Mouse (Mus musculus) right cerebral cortex, postnatal 4 days (tissue): ENCODE results near the gene Col4a3bp.

ENCODE experiments used
- DNase-seq: peaks from one replicate; pipeline ENCODE4 v3.0.0-alpha.2; 2022

Col4a3bp gene

DNA sequence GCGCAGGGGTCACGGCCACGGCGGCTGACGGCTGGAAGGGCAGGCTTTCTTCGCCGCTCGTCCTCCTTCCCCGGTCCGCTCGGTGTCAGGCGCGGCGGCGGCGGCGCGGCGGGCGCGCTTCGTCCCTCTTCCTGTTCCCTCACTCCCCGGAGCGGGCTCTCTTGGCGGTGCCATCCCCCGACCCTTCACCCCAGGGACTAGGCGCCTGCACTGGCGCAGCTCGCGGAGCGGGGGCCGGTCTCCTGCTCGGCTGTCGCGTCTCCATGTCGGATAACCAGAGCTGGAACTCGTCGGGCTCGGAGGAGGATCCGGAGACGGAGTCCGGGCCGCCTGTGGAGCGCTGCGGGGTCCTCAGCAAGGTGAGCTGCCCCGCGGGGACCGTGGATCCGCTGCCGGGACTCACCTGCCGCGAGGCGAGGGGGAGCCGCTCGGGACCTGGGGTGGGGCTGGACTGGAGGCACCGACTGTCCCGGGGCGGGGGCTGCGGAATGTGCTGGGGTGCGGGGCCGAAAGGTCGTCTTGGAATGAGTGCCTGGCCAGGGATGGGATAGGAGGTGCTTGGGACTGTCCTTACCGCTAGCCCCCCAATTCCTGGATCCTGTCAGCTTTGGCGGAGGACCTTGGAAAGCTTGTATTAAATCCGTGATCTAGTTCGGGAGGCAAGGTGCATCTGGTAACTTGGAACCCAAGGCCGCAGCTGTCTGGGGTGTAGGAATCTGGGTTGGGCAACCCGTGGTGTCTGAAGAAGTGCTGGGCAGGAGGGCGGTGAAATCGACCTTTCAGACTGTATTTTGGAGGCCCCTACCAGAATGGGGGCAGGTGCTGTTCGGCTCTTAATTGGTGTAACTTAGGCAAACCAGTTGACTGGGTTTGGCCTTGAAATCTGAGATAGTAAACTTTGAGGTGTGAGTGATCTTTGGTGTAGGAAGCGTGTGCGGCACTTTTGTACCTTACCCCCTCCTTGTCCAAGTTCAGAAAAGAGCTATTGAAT is 778 bp downstream of the Col4a3bp start:
- peak; percentile 62 for DNase-seq

DNA sequence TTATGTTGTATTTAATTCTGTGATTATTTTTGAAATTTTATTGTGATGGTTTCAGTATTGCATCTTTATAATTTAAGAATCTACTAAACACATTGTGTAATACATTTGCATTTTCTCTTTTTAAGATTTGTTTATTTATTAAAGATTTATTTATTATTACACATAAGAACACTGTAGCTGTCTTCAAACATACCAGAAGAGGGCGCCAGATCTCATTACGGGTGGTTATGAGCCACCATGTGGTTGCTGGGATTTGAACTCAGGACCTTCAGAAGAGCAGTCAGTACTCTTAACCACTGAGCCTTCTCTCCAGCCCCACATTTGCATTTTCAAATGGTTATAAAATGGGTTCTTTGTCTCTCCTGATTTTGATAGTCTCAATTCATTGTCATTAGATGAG is 2.1 kb downstream of the Col4a3bp start:
- no peak for DNase-seq

DNA sequence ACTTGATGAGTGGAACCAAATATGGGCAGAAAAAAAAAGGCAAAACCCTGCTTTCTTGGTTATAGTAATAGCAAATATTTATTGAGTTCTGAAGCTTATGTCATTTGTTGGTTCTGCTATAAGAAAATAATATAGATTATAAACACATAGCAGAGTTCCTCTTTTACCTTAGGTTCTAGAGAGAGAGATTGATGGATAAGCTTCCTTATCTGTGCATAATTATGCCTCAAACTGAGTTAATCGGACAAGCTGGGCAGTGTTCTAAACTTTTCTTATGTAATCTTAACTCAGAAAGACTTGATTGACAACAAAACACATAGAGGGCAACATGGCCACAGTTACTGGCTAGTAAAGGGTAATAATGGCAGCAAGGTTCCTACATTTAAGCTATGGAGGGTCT is 4.8 kb downstream of the Col4a3bp start:
- DNase-seq: no peak

DNA sequence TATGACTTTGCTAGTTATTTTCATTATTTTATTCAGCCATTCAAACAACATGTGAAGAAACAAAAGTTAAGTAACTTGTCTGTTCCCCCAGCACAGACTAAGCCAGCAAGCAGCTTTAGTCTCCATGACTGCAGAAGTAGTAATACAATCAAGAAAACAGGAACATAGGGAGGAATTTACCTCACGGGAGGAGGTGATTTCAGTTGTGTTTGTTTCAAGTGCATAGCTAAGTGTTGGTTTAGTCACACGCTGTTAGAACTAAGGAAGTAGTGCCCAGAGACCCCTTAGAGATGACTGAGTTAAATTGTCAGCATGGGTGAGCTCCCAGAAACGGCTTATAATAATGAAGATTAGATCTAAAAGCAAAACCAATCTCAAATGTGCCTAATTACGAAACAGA is 5.5 kb downstream of the Col4a3bp start:
- DNase-seq: no peak

DNA sequence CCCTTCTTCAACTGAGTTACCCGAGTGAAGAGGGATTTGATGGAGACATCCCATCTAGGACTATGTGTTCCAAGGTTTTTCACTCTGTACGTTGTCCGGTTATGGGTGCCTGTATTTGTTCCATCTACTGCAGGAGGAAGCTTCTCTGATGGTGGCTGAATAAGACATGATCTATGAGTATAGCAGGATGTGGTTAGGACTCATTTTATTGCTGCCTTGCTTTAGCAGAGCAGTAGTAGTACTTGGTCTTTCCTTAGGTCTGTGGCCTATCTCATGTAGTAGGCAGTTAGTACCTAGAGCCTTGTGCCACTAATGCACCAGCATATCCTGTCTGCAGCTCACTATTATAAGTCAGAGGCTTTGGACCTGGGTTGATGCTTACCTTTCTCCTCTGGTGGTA is 12.7 kb downstream of the Col4a3bp start:
- DNase-seq: no peak

DNA sequence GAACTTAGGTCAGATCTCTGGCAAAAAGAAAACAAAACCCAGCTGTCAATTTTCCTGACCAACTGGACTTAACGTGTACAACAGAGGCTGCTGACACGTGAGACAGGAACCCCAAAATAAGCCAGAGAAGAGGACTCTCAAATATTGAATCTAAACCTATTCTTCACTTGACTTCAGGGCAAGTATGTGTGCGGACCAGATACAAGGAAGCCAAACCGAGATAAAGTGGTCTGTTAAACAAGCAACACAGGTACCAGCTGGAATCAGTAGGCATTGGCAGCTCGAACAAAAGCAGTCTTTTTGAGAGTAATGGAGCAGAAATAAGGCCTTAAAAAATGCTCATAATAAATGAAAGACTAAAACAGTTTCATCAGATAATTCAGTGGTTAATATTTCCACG is 25.6 kb downstream of the Col4a3bp start:
- no peak for DNase-seq

DNA sequence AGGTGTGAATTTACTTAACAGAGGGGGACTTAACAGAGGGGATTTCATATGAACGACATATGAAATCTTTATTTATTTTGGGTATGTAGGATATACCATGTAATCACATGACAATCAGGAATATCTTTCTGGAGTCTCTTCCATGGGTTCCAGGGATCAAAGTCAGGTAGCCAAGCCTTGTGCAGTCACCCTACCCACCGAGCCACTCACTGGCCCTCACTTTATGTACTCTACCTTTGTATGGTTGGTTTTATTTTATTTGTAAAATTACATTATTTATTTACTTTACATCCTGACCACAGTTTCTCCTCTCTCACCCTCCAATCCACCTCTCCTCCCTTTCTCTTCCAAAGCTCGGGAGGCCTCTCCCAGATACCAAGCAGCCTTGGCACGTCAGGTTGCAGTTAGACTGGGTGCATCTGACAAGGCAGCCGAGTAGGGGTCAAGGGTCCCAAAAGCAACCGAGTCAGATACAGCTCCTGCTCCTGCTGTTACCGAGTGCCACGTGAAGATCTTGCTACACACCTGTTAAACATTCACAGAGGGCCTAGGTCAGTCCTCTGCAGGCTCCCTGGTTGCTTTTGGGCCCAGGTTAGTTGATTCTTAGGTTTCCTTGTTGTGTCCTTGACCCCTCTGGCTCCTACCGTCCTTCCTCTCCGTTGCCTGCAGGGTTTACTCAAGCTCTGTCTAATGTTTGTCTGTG is 28.0 kb downstream of the Col4a3bp start:
- DNase-seq: no peak

DNA sequence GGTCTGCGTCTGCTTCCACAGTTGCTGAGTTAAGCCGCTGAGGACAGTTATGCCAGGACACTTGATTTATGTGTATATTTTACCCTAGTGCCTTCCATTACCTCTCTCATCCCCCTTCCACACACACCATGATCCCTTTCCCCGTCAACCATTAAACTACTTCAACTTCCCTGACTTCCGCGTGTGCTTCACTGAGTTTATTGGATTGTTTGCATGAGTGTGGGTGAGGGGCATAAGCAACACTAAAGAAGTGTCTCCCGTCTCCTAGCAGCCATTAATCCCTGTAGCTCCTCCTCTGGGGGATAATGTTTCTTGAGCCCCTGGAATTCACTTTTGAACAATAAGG is 28.6 kb downstream of the Col4a3bp start:
- no peak for DNase-seq

DNA sequence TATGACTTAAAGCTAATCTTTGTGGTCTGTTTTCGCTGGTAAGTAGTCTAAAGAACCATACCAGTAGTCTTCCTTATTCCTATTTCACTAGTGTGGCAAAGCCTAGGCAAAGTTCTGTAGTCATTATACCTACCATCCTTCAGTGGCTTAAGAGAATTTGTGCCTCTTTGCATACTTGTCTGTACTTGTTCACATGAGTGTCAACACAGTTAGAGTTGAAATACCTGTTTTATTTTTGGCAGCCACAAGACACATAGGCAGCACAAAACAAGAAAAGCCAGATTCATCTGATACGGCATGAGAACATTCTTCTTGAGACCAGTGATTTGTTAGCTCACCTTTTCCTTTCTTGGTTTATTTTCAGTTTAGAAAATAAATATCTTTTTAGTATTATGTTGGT is 31.8 kb downstream of the Col4a3bp start:
- DNase-seq: no peak

DNA sequence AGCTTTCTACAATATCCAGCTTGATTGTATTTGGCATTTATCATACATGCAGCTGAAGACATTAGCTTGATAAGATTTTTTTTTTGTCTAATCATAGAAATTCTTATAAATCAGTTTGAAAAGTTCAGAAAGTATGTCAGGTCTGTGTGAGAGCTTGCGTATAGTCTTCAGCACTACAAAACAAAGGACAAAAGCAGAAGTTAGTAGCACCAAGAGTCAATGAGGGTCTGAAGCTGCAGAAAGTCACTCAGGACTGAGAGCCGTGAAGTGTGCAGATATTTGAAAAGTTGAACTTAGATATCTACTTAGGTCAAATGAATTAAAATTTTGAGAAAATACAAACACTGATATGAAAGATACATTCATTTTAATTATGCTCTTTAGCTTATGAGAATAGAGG is 36.7 kb downstream of the Col4a3bp start:
- DNase-seq: no peak

DNA sequence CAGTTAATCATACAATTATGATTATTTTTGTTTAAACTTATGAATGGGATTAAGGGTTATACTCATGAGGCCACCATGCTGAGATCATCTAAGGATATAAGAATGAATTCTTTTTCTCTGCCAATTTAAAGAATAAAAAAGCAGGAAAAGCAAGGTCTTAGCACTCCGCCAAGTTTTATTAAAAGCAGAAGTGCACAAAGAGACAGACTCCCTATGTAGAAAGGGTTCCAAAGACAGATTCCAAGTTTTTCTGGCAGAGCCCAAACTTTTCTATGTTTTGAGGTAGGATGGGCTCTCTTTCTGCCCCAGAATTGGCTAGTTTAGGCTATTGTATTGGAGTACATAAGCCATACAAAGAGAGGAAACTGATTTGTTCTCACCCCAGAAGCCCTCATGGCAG is 37.6 kb downstream of the Col4a3bp start:
- no peak for DNase-seq

DNA sequence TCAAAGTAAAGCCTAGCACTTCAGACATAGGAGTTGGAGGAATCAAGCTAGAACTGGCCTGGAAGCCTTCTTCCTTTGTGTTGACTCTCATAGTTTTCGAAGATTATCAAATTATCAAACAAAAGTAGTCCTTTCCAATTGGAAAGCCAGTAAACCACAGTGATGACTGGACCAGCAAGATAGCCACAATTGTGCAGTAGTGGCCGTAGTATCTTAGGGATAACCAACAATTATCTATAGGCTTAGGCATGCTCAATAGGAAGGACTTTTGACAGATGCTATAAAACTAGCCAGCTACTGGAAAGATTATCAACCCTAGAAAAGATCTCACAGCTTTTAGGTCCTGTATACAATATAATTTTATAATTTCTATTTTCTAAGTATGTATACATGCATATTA is 41.8 kb downstream of the Col4a3bp start:
- no peak for DNase-seq

DNA sequence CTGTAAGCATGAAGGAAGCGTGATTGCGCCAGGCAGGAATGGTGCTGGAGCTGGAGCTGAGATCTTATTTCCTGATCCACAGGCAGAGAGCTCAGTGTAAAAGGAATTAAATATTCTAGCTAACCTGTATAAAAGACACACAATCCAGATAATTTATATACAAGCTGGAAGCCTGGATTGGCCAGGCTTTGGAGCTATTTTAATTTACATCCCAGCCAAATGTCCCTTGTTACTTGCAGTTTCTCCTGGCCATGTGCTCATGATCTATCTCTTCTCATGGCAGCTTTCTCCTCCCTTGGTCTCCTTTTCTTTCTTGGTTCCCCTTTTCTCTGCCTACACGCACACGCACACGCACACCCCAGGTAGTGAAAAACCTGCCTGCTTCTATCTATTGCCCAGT is 44.1 kb downstream of the Col4a3bp start:
- DNase-seq: no peak

DNA sequence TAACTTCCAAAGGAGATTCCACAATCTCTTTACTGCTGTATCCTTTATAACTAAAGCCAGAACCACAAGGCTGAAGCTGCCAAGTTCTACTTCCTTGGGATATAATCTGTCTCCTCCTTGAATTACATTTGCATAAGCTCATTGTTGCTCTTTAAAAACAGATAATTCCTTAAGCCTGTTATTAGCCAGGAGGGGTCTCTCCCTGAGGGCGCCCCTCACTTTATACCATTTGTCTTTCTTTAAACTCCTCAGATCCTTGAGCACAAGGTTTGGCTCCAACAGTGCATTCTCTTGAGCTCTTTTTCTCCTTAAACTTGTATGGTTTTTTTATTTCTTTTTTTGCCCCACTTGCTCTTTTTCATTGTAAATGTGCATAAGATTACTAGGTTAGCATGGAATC is 46.2 kb downstream of the Col4a3bp start:
- no peak for DNase-seq

DNA sequence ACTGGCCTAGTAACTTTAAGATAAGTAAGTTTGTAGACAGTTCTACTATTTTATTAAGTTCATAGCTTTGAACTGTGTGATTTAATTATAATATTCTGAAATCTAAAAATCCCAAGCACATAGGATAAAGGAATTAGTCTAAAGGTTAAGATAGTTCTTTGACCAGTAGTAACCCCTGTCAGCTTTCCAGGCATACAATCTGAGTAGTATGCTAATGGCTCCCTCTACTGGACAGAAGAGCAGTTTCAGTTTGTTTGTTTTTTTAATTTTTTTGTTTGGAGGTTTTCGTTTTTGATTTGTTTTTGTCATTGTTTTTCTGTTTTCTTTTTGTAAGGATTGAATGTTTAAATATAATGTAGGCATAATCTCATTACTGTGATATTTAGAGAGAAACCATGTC is 51.2 kb downstream of the Col4a3bp start:
- DNase-seq: no peak

DNA sequence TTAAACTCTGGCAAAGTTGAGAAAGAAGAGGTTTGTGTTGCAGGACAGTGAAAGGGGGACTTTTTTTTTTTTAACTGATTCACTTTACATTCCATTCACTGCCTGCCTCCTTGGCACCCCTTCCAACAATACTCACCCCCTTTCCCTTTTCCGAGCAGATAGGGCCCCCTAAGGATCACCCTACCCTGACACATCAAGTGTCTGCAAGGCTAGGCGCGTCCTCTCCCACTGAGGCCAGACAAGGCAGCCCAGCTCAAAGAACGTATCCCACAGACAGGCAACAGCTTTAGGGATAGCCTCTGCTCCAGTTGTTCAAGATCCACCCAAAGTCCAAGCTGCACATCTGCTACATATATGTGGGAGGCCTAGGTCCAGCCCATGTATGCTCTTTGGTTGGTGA is 51.7 kb downstream of the Col4a3bp start:
- DNase-seq: no peak

DNA sequence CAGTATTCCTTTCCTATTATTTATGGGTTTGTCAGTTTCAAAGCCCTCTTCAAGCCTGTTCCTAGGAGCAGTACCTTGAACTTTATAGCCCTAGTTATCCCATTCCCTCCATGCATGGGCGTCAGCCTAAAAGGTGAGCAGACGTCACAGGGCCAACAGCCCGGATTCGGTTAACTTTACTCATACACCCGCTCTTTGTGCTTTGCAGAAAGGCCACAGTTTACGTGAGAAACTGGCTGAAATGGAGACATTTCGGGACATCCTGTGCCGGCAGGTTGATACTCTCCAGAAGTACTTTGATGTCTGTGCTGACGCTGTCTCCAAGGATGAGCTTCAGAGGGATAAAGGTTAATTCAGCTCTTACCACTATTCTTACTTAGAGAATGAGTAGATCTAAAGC is 56.8 kb downstream of the Col4a3bp start:
- DNase-seq: no peak

DNA sequence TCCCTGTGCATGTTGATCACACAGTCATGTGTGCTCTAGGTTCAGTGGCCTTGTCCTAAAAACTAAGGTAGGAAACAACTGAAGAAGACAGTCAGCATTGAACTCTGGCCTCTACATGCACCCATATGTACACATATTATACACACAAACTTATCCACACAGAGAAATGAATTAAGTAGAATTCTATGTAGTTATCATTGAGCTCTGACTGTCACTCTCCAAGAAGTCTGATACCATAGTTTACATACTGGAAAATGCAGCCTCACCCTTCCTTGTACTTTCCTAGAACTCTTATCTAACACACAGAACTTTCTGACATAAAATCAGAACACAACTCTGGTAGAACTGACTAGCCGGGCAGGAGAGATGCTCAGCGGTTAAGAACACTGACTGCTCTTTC is 61.8 kb downstream of the Col4a3bp start:
- no peak for DNase-seq

DNA sequence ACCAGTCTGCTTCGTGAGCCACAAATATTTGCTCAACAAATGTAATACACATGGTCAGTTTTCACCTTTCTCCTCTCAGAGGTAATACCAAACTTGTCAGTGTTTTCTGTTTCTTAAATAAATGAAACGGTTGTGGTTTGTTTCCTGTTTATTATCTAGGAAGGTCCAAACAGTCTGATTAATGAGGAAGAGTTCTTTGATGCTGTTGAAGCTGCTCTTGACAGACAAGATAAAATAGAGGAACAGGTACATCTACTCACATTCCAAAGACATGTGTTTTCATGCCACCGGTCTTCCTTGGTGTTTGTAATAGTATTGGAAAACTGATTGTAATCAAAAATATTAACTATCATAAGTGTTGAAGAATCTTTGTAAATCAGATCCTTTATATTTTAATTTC is 72.2 kb downstream of the Col4a3bp start:
- no peak for DNase-seq

DNA sequence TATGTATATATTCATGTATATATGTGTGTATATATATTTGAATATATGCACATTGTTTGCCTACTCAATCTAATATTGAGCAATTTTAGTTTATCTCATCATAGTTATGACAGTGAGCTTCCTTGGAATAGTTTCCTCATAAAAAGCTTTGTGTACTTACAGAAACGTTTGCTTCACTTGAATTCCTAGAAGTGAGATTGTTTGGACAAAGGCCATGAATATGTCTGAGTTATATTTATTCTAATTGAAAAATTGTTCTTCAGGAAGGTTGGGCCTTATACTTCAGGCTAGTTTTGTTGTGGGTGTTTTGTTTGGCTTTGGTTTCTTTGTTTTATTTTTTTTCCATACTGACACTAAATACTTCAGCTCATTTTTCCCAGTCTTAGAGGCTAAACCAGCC is 78.5 kb downstream of the Col4a3bp start:
- no peak for DNase-seq

DNA sequence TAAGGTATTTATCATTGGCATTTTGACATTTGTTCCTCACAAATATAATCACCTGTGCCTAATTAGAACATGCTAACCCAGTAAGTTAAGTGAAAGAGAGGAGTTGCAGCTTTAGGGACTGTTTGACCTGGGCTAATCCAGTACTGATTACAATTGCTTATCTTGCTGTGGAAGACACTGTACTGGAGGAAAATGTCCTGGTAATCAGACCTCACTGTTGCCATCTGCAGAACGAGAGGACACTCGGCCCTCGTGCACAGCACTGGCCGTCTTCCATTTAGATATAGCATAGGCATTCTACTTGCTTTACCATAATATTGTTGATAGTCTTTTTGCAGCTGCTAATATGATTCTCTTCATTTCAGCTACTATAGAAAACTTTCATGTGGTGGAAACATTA is 88.0 kb downstream of the Col4a3bp start:
- no peak for DNase-seq

DNA sequence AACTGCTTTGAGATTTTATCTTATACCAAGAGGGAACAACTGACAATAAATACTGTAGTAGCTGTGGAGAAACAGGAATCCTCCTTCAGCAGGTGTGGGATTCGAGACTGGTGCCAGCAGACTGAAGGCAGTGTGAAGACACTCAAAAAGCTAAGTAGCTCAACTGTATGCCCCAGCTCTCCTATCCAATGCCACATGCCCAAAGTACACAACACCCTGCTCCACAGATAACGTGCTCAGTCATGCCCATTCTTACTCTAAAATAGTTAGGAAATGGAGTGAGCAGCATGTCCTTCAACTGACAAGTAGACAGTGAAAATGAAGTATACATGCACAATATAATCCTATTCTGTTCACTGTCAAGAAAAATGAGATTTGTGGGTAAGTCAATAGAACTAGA is 101.8 kb downstream of the Col4a3bp start:
- DNase-seq: no peak

DNA sequence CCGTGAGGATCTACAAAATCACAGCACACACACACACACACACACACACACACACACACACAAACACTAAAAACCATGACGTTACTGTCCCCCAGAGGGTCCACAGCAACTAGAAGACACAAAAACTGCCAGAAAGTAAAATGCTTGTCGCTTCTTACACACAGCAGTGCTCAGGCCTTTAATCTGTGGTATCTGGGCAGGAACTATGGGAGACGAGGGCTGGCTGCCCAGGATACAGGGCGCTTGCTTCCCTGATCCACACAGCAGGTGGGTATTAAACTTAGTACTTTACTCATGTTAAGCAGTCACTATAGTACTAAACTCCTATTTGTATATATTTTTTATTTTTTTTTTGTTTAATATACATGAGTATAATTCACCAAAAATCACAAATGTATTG is 103.4 kb downstream of the Col4a3bp start:
- no peak for DNase-seq

DNA sequence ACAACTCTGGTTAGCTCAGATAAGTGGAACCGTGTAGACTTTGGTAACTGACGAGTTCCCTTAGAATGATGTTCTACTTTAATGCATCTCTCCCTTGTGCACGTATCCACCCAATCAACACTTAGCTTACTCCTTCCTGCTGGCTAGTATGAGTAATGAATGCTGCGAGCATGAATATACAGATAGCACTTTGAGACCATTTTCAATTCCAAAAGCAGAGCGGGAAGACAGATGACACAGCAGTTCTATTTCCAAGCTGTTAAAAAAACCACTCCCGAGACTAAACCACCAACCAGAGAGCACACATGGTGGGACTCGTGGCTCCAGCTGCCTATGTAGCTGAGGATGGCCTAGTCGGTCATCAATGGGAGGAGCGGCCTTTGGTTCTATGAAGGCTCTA is 110.6 kb downstream of the Col4a3bp start:
- no peak for DNase-seq

DNA sequence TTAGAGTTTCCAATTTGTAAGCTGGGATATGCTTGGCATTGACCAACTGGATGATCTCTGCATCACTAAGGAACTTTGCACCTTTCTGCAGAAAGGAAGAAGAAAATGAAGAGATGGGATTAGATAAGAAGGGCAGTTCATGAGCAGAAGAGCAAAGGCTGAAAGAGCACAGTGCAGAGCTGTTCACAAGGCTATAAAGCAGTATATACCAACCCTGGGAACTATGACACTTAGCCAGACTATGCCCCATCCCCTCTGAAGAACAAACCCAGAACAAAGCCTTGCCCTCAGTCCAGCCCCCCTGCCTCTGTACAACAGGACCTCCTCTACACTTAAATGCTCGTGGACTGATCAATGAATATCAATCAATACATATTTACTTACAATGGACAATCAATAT is 114.3 kb downstream of the Col4a3bp start:
- DNase-seq: no peak
